Mouse (Mus musculus) 3T3-L1 (cell line): Measurements from ENCODE around the gene Cdk12.
A peak's percentile ranks its signal among the peaks of the same experiment; 100 is the strongest.
"Not testable (repeated sequence)": the region's sequence is repeated elsewhere in the genome, so short reads cannot be mapped to it uniquely, and the experiment has no call there.

Experiments used
- DNase-seq: peaks from one replicate; pipeline ENCODE4 v3.0.0-alpha.2; 2015; ENCODE audit warnings: low read depth, low spot score

Cdk12 gene

GRCm38 (mm10) chr11:98202641-98203350, at the start of gene Cdk12:
TSS of gene Cdk12 (plus strand) at chr11:98203059.
- DNase-seq = peak; percentile 99

- no peak for DNase-seq
Observed at GRCm38 (mm10) chr11:98155094-98155493, 47.8 kb upstream of the Cdk12 start.

GRCm38 (mm10) chr11:98168400-98168799, 34.5 kb upstream of the Cdk12 start:
- no peak for DNase-seq

DNA sequence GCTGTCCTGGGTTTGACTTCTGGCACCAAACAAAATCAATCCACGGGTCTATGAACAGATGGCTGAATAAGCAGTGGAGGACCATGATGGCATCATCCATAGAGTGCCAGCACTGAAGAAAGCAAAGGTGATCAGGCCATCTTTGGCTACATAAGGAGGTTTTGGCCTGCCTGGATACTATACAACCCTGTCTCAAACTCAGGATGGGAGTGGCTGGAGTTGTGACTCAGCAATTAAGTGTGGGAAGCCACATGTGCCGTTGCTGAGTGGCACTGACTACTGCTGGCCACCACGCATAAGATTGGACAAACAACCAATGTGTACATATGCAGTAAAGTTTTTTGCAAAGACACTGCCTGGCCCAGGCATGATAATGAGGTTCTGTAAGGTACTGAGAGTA, 20.7 kb upstream of the Cdk12 start:
- peak; percentile 40 for DNase-seq

- no peak for DNase-seq
Observed at GRCm38 (mm10) chr11:98187640-98188395, 15.0 kb upstream of the Cdk12 start.

DNA sequence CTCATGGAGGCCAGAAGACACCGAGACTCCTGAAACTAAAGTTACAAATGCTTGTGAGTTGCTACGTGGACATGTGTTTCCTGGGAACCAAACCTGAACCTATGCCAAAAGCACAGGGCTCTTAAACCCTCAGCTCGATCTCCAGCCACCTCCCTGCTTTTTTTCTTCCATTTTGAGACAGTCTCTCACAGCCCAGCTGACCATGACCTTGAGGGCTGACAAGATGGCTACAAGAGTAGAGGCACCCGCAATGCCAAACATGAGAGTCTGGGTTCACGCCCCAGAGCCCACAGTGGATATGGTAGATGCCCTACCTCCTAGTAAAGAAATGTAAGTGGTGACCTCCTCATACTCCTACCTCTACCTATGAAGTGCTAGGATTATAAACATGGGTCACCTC, 12.0 kb upstream of the Cdk12 start:
- no peak for DNase-seq

- DNase-seq = peak; percentile 99
Observed at GRCm38 (mm10) chr11:98192901-98193805, 9.7 kb upstream of the Cdk12 start, which contains the start of gene Med1. TSS of gene Med1 (minus strand) at chr11:98193293.

DNA sequence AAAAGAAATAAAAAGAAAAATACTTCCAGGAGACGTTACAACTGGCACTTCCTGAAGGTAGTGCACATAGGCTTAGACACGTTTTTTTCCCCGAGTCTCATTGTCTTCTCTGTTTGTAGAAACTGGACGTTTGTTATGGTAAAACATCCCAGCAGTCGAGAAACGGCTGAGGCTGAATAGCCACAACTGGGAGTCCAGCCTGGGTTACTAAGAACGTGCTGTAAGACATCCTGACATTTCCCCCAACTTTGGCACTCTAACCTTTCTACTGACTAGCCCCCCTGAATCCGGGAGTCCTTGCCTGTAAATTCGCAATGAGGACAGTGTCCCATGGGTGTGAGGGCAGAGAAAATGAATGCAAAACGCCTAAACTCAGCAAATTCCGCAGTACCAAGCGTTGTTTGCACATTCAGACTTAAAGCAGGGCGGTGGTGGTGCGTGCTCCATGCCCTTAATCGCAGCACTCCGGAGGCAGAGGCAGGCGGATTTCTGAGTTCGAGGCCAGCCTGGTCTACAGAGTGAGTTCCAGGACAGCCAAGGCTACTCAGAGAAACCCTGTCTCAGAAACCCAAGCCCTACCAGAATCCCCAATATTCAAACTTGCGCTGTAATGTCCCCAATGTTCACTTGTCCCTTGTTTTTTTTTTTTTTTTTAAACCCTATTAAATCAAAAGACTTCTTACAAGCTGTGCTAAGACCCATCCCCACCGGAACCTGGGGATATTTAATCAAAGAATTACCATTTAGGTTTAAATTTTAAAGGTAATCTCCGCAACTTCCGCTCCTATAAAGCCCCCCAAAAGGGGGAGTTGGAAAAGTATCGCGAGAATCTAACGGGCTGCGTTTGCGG, 843 bp upstream of the Cdk12 start:
- DNase-seq = peak; percentile 49

DNA sequence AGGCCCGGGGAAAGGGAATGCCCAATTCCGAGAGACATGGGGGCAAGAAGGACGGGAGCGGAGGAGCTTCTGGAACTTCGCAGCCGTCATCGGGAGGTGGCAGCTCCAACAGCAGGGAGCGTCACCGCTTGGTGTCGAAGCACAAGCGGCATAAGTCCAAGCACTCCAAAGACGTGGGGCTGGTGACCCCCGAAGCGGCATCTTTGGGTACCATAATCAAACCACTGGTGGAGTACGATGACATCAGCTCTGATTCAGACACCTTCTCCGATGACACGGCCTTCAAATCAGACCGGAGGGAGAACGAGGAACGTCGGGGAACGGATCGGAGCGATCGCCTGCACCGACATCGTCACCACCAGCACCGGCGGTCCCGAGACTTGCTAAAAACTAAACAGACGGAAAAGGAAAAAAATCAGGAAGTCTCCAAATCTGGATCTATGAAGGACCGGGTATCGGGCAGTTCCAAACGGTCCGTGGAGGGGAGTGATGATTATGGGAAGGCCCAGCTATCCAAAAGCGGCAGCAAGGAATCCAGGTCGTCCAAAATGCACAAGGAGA, 572 bp downstream of the Cdk12 start:
- no peak for DNase-seq

DNA sequence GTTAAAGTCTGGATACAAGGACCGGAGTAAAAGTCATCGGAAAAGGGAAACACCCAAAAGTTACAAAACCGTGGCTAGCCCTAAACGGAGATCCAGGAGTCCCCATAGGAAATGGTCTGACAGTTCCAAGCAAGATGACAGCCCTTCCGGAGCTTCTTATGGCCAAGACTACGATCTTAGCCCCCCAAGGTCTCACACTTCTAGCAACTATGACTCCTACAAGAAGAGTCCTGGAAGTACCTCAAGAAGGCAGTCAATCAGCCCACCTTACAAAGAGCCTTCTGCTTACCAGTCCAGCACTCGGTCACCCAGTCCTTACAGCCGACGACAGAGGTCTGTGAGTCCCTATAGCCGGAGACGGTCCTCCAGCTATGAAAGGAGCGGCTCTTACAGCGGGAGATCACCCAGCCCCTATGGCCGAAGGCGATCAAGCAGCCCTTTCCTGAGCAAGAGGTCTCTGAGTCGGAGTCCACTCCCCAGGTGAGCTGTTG, 1.1 kb downstream of the Cdk12 start:
- DNase-seq = peak; percentile 44

GRCm38 (mm10) chr11:98205463-98205862, 2.6 kb downstream of the Cdk12 start:
- DNase-seq = no peak

- not testable (repeated sequence) for DNase-seq
Observed at GRCm38 (mm10) chr11:98206281-98206680, 3.4 kb downstream of the Cdk12 start.

GRCm38 (mm10) chr11:98209661-98210060, 6.8 kb downstream of the Cdk12 start:
- not testable (repeated sequence) for DNase-seq

- DNase-seq = no peak
Observed at GRCm38 (mm10) chr11:98213311-98213710, 10.5 kb downstream of the Cdk12 start.

DNA sequence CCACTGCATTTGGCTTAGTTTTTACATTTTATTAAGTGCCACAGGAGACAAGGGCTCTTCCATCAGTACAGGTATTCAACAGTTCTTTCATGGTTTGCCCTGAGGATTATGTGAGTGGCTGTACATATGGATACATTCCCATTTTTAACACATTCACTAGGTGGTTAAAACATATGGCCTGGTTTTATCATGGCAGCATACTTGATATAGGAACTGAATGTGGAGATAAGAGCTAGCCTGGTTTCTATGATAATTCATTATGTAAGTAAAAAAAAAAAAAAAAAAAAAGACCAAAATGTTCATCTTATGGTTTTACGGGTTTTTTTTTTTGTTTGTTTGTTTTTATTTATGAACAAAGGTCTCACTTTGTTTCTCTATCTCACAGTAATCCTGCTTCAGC, 23.5 kb downstream of the Cdk12 start:
- no peak for DNase-seq

DNA sequence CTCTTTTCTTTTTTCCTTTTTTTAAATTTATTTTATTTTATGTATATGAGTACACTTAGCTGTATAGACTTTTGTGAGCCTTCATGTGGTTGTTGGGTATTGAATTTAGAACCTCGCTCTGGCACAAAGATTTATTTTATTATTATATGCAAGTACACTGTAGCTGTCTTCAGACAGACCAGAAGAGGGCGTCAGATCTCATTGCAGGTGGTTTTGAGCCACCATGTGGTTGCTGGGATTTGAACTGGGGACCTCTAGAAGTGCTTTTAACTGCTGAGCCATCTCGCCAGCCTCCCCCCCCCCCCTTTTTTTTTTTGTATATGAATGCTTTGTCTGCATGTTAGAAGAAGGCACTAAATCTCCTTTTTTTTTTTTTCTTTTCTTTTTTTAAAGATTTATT, 35.6 kb downstream of the Cdk12 start:
- no peak for DNase-seq

- DNase-seq = peak; percentile 17
Observed at GRCm38 (mm10) chr11:98238995-98239394, 36.1 kb downstream of the Cdk12 start.

DNA sequence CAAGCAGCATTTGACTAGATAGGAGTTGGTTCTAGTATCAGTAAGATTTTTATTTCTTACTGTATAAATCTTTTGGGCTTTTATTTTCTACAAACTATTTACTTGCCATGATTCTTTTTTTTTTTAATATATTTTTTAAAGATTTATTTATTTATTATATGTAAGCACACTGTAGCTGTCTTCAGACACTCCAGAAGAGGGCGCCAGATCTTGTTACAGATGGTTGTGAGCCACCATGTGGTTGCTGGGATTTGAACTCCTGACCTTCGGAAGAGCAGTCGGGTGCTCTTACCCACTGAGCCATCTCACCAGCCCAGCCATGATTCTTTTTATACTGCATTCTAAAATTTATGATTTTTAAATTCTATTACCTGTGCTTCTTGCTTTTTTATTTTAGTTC, 40.1 kb downstream of the Cdk12 start:
- DNase-seq = not testable (repeated sequence)

DNA sequence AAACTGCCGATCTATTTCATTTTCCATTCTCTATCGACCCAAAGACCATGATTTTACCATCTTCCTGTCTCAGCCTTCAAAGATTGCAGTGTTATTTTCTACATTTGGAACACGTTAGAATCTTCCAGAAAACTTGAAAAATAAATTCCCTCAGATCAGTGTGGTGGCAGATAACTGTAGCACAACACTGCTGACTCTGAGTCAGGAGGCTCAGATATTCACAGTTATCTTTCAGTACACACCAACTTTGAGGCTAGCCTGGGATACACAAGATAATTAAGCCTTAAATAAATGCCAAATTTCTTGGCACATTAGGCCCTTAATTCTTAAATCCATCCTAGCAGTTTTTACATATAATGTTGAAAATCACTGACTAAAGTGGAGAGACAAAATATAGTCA, 41.6 kb downstream of the Cdk12 start:
- DNase-seq = no peak

- DNase-seq = peak; percentile 23
Observed at GRCm38 (mm10) chr11:98247325-98247724, 44.5 kb downstream of the Cdk12 start.

- no peak for DNase-seq
Observed at GRCm38 (mm10) chr11:98253807-98254206, 50.9 kb downstream of the Cdk12 start.
